Mouse (Mus musculus) testis, adult 2 months (tissue): ENCODE data around the gene 4430402I18Rik. TPM values are rescaled to one million over a fixed set of nuclear protein-coding genes. Genes with fewer than 3 reads are reported as not detected.
A peak's percentile ranks its signal among the peaks of the same experiment; 100 is the strongest.

Source experiments
- H3K27ac ChIP-seq: fragments of 200-500 bp; 2 replicates; pipeline ENCODE4 v1.5.1; 2012; ENCODE audit warnings: low read depth, low read length; ENCODE audit not compliant: control insufficient read depth, insufficient read depth
- H3K27me3 ChIP-seq: fragments of 200-500 bp; 2 replicates; pipeline ENCODE4 v1.6.1; 2012; ENCODE audit warnings: mild to moderate bottlenecking, low read length, moderate library complexity; ENCODE audit not compliant: control insufficient read depth, insufficient read depth
- H3K36me3 ChIP-seq: fragments of 200-500 bp; 2 replicates; pipeline ENCODE4 v1.6.1; 2012; ENCODE audit warnings: mild to moderate bottlenecking, low read length; ENCODE audit not compliant: control insufficient read depth, insufficient read depth
- H3K4me1 ChIP-seq: fragments of 200-500 bp; 2 replicates; pipeline ENCODE4 v1.6.1; 2012; ENCODE audit warnings: low read length; ENCODE audit not compliant: control insufficient read depth, insufficient read depth
- H3K4me3 ChIP-seq: fragments of 200-500 bp; 2 replicates; pipeline ENCODE4 v1.5.1; 2012; ENCODE audit warnings: low read depth, mild to moderate bottlenecking, low read length, moderate library complexity, mixed read lengths; ENCODE audit not compliant: control insufficient read depth
- CTCF ChIP-seq: fragments of 200-500 bp; IDR thresholded peaks from 2 replicates; pipeline ENCODE4 v1.5.1; 2012; ENCODE audit warnings: low read depth, mild to moderate bottlenecking, inconsistent platforms, low read length, moderate library complexity; ENCODE audit not compliant: control insufficient read depth, insufficient read depth, insufficient replicate concordance
- POLR2A ChIP-seq: fragments of 200-500 bp; IDR thresholded peaks from 2 replicates; pipeline ENCODE4 v1.6.1; 2012; ENCODE audit warnings: low read depth, mild to moderate bottlenecking, inconsistent platforms, low read length, moderate library complexity; ENCODE audit not compliant: control insufficient read depth
- polyA plus RNA-seq: library from polyadenylated mRNA; depleted of rRNA; stranded (reverse); fragments of >200 nt; gene quantifications from 2 replicates; pipeline ENCODE4 v1.2.3, GENCODE M21; 2012

4430402I18Rik gene
- polyA plus RNA-seq, 1 experiment: 233 TPM

DNA sequence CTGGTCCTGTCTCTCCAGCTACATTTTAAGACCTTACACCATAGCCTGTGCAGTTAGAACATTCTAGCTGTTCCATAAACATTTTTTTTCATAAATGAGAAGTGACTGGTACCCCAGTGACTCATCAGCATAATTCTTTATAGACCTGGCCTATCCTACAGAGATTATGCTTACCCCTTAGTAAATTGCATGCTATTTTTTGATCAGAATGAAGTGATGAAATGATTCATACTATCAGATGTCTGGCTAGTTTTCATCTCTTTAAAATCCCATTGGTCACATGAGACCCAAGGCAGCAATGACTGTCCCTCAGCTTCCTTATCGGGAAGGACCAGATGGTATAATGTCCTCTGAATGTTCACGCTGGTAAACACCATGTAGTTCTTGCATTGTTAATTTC is 66.8 kb downstream of the 4430402I18Rik start:
- H3K4me3 ChIP-seq: no peak overlapping the region
- TF ChIP-seq CTCF (no peak), POLR2A (no peak)
- H3K27me3 ChIP-seq: no peaks in the 10 kb centered on the region
- H3K36me3 ChIP-seq: no peaks in the 10 kb centered on the region
- H3K4me1 ChIP-seq: no peaks in the 10 kb centered on the region
- no peak overlapping the region for H3K27ac ChIP-seq

DNA sequence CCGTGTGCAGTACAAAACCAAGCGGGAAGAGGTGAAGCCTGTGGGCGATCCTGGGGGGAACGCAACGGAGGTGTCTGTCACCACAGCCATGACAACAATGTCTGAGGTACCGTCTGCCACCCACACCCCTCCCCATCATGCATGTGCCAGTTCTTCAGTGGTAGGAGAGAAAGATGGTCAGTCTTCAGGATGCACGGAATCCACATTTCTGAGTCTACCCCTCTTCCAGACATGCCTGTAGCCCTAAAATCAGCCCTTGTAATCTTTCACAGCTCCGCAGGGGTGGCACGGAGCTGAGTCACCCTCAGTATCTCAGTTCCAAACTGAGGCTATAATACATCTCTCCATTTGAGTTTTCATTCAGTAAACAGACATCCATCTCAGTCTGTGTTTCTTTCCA is 70.1 kb downstream of the 4430402I18Rik start:
- no peak for TF ChIP-seq CTCF
- Histone ChIP-seq H3K36me3 (no peaks in the 10 kb centered on the region), H3K4me1 (no peaks in the 10 kb centered on the region), H3K27ac (no peak overlapping the region), H3K27me3 (no peaks in the 10 kb centered on the region), H3K4me3 (no peak overlapping the region)

DNA sequence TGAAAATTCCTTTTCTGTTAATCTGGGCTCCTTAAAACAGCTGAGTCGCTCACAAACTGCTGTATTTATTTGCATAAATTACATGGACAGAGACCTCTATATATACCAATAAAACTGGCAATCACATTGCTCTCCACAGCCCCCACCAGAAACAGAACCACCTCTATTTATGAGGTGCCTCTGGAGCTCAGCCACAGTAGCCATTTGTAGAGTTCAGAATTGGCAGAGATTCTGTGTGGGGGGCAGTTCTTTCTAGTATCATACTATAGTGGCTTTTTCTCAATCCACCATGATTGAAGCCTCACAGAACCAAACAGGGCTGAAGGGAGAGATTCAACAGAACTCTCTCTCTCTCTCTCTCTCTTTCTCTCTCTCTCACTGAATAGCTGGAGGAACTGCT is 71.0 kb downstream of the 4430402I18Rik start:
- Histone ChIP-seq H3K36me3 (no peaks in the 10 kb centered on the region), H3K4me3 (no peak overlapping the region), H3K27me3 (no peaks in the 10 kb centered on the region), H3K4me1 (no peaks in the 10 kb centered on the region), H3K27ac (no peak overlapping the region)
- TF ChIP-seq POLR2A: no peak
- TF ChIP-seq CTCF: no peak

DNA sequence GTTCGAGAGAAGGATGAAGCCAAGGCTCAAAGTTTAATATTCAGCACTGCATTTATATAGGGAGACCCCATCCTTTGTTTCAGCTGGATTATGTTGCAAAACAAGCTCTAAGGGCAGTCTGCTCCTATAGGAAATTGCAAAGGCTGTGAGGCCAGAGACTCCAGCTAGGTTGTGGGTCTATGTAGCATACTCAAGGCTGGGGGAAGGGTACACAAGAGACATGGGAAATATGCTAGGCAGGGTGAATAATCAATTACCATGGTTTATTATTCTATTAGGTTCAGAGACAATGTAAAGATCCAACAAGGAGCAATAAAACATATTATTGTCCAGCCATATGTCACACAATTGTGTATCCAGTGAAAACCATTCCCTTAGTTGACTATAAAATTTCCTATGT is 75.7 kb downstream of the 4430402I18Rik start:
- Histone ChIP-seq H3K4me3 (no peak overlapping the region), H3K4me1 (peaks cover 2% of the 10 kb centered on the region; the same call in 1 of the 2 replicates), H3K27ac (no peak overlapping the region), H3K27me3 (no peaks in the 10 kb centered on the region), H3K36me3 (no peaks in the 10 kb centered on the region)
- no peak for TF ChIP-seq POLR2A
- TF ChIP-seq CTCF: no peak

DNA sequence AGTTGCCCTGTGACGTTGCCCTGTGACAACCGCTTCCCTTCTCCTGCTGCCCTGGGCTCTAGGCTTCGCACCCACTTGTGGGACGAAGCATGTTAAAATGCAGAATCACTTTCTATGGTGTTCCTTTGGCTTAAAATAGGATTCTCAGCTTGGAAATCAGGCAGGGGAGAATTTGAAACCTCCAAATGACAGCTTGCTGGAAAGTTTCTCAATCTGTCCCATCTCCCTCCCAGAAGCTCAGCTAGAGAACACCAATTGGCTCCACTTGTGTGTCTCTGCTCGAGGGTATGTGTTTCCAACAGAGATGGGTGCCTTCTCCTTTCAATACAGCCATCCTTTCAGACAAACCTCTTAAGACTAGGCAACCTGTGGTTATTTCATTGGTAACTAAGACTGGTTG is 76.4 kb downstream of the 4430402I18Rik start:
- no peak overlapping the region for H3K4me3 ChIP-seq
- H3K27ac ChIP-seq: no peak overlapping the region
- H3K27me3 ChIP-seq: no peaks in the 10 kb centered on the region
- peaks cover 2% of the 10 kb centered on the region; the same call in 1 of the 2 replicates for H3K4me1 ChIP-seq
- H3K36me3 ChIP-seq: no peaks in the 10 kb centered on the region
- no peak for TF ChIP-seq POLR2A

DNA sequence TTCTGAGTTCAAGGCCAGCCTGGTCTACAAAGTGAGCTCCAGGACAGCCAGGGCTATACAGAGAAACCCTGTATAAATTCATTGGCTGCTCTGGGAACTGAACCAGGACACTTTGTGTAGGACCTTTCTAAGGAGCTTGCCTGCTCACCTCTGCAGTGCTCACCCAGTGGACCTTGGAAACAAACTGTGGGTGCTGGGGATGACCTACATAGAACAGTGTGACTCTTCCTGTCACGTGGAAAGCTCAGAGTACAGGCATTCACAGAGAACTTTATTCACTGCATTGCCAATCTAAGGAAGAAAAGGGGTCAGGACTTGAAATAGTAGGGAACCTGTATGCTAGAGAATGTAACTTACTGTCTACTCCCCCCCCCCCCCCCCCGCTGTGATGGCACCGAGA is 78.3 kb downstream of the 4430402I18Rik start:
- H3K4me1 ChIP-seq: peaks cover 2% of the 10 kb centered on the region; the same call in 1 of the 2 replicates
- H3K36me3 ChIP-seq: no peaks in the 10 kb centered on the region
- no peak for TF ChIP-seq POLR2A
- no peaks in the 10 kb centered on the region for H3K27me3 ChIP-seq
- H3K27ac ChIP-seq: no peak overlapping the region
- no peak overlapping the region for H3K4me3 ChIP-seq

DNA sequence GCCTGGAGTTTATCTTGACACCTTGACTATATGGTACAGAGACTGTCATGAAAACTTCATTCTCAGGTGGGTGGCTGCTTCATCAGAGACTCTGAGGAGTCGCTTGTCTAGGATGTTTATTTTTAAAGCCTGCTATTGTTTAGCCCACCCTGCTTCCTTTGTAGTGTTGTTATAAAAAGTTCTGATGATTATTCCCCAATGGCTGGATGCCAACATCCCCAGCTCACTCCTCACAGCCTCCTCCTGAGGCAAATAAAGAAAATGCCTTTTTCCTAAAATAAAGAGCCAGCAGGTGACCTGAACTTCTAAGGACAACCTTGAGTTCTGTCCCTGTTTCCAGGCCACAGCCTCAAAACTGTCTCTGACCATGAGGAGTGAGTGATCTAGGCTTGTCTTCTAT is 79.1 kb downstream of the 4430402I18Rik start:
- peaks cover 2% of the 10 kb centered on the region; the same call in 1 of the 2 replicates for H3K4me1 ChIP-seq
- H3K27me3 ChIP-seq: no peaks in the 10 kb centered on the region
- TF ChIP-seq POLR2A (no peak), CTCF (no peak)
- no peak overlapping the region for H3K4me3 ChIP-seq
- no peak overlapping the region for H3K27ac ChIP-seq
- H3K36me3 ChIP-seq: no peaks in the 10 kb centered on the region

DNA sequence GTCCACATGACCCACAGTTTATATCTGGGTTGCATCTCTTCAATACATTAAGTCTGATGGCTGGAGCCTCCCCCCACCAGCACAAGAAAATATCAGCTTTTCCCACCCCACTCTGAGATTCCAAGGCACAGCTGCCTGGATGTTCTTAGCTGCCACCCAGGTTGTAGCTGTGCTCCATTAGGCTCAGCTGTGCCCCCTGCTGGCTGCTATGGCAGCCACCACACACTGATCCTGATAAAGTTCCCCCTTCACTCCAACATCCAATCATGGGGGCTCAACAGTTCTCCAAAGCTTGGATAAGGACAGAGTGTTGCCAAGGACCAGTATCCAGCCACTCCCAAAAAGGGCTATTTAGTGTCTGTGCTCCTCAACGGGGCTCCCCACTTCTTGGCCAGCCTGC is 84.5 kb downstream of the 4430402I18Rik start:
- Histone ChIP-seq H3K36me3 (no peaks in the 10 kb centered on the region), H3K27me3 (no peaks in the 10 kb centered on the region), H3K4me3 (no peak overlapping the region), H3K4me1 (peaks cover 2% of the 10 kb centered on the region; the same call in 1 of the 2 replicates), H3K27ac (no peak overlapping the region)
- TF ChIP-seq CTCF: peak; percentile 58; the same call in 1 of the 2 replicates
- TF ChIP-seq POLR2A: no peak
